Mouse (Mus musculus) frontal cortex, adult (tissue): ENCODE results near the gene Flvcr2.

Source experiments
- ATAC-seq: cut with Nextera tagmentation; 2 replicates; pipeline ENCODE4 v1.9.2; 2017; ENCODE audit warnings: mild to moderate bottlenecking, moderate library complexity, mixed read lengths; ENCODE audit not compliant: low TSS enrichment

Gene Flvcr2

GRCm38 (mm10) chr12:85794094-85794493 is 47.8 kb downstream of the Flvcr2 start:
- ATAC-seq: no peak

GRCm38 (mm10) chr12:85795551-85795950 is 49.2 kb downstream of the Flvcr2 start:
- ATAC-seq: no peak

- ATAC-seq: no peak
These were observed 53.7 kb downstream of the Flvcr2 start for GRCm38 (mm10) chr12:85800031-85800430.

GRCm38 (mm10) chr12:85809726-85810125 is 63.4 kb downstream of the Flvcr2 start:
- ATAC-seq: no peak

- ATAC-seq: peak; percentile 16; the same call in 1 of the 2 replicates
These were observed 64.6 kb downstream of the Flvcr2 start for GRCm38 (mm10) chr12:85810959-85811358.

- no peak for ATAC-seq
These were observed 65.3 kb downstream of the Flvcr2 start for GRCm38 (mm10) chr12:85811676-85812075.

GRCm38 (mm10) chr12:85813599-85813998 is 67.3 kb downstream of the Flvcr2 start:
- ATAC-seq: no peak

- ATAC-seq: no peak
These were observed 75.7 kb downstream of the Flvcr2 start for GRCm38 (mm10) chr12:85822051-85822450.

GRCm38 (mm10) chr12:85824438-85825264 is 78.3 kb downstream of the Flvcr2 start, which contains the start of the genes Erg28 and Ttll5:
TSS of gene Erg28 (minus strand) at chr12:85824550.
TSS of gene Ttll5 (plus strand) at chr12:85824659.
- peak; percentile 93 for ATAC-seq

GRCm38 (mm10) chr12:85825361-85825760 is 79.0 kb downstream of the Flvcr2 start:
- no peak for ATAC-seq

- ATAC-seq: no peak
These were observed 79.5 kb downstream of the Flvcr2 start for GRCm38 (mm10) chr12:85825822-85826221.

GRCm38 (mm10) chr12:85828856-85829255 is 82.5 kb downstream of the Flvcr2 start:
- no peak for ATAC-seq

GRCm38 (mm10) chr12:85829866-85830265 is 83.5 kb downstream of the Flvcr2 start:
- no peak for ATAC-seq

- ATAC-seq: peak; percentile 31; the same call in 1 of the 2 replicates
These were observed 84.4 kb downstream of the Flvcr2 start for GRCm38 (mm10) chr12:85830691-85831090.

- no peak for ATAC-seq
These were observed 88.2 kb downstream of the Flvcr2 start for GRCm38 (mm10) chr12:85834543-85834942.

- ATAC-seq: no peak
These were observed 91.4 kb downstream of the Flvcr2 start for GRCm38 (mm10) chr12:85837765-85838164.

GRCm38 (mm10) chr12:85839371-85840000 is 93.1 kb downstream of the Flvcr2 start:
- ATAC-seq: no peak

GRCm38 (mm10) chr12:85848164-85848958 is 102.0 kb downstream of the Flvcr2 start:
- ATAC-seq: peak; percentile 73

GRCm38 (mm10) chr12:85850661-85851060 is 104.3 kb downstream of the Flvcr2 start:
- no peak for ATAC-seq

GRCm38 (mm10) chr12:85853836-85854235 is 107.5 kb downstream of the Flvcr2 start:
- ATAC-seq: peak; percentile 44; the same call in 1 of the 2 replicates

GRCm38 (mm10) chr12:85854271-85854670 is 107.9 kb downstream of the Flvcr2 start:
- peak; percentile 31; the same call in 1 of the 2 replicates for ATAC-seq

- no peak for ATAC-seq
These were observed 111.0 kb downstream of the Flvcr2 start for GRCm38 (mm10) chr12:85857300-85857699.
